Mouse (Mus musculus) midbrain, embryonic 16.5 days (tissue): ENCODE results near the gene March9. TPM values are rescaled to one million over a fixed set of nuclear protein-coding genes. Genes with fewer than 3 reads are reported as not detected.

Experiments
- ATAC-seq: fragments of 200-750 bp; cut with Nextera tagmentation; 2 replicates; pipeline ENCODE4 v1.8.0; 2017; ENCODE audit warnings: moderate TSS enrichment
- H3K27ac ChIP-seq: fragments of 300-500 bp; sonication (generic); 2 replicates; pipeline ENCODE4 v1.5.1; 2014; ENCODE audit warnings: mild to moderate bottlenecking, low read length, mixed read lengths
- H3K27me3 ChIP-seq: fragments of 300-500 bp; sonication (generic); 2 replicates; pipeline ENCODE4 v1.6.1; 2014; ENCODE audit warnings: low read depth, low read length, mixed read lengths; ENCODE audit not compliant: control insufficient read depth, insufficient read depth
- H3K36me3 ChIP-seq: fragments of 300-500 bp; sonication (generic); 2 replicates; pipeline ENCODE4 v1.6.1; 2014; ENCODE audit warnings: mild to moderate bottlenecking, low read length, moderate library complexity, mixed read lengths; ENCODE audit not compliant: control insufficient read depth, insufficient read depth
- H3K4me1 ChIP-seq: fragments of 300-500 bp; sonication (generic); 2 replicates; pipeline ENCODE4 v1.6.1; 2014; ENCODE audit warnings: mild to moderate bottlenecking, low read length, mixed read lengths; ENCODE audit not compliant: control insufficient read depth, insufficient read depth
- H3K4me2 ChIP-seq: fragments of 300-500 bp; sonication (generic); 2 replicates; pipeline ENCODE4 v1.6.1; 2014; ENCODE audit warnings: mild to moderate bottlenecking, low read length, mixed read lengths
- H3K4me3 ChIP-seq: fragments of 300-500 bp; sonication (generic); 2 replicates; pipeline ENCODE4 v1.5.1; 2014; ENCODE audit warnings: low read depth, mild to moderate bottlenecking, low read length, moderate library complexity, mixed read lengths
- H3K9ac ChIP-seq: fragments of 300-500 bp; sonication (generic); 2 replicates; pipeline ENCODE4 v1.6.1; 2014; ENCODE audit warnings: low read depth, low read length, mixed read lengths
- H3K9me3 ChIP-seq: fragments of 300-500 bp; sonication (generic); replicated peaks from 2 replicates; pipeline ENCODE4 v1.6.1; 2014; ENCODE audit warnings: mild to moderate bottlenecking, low read length, mixed read lengths; ENCODE audit not compliant: control insufficient read depth, poor library complexity, severe bottlenecking
- WGBS: fragments of 180-500 bp; shearing (Covaris S2); extraction: QIAGEN DNeasy Blood & Tissue Kit; methylation state at CpG from one replicate; pipeline ENCODE4 v1.1.7; 2014; 5-methylcytosine and 5-hydroxymethylcytosine counted together
- polyA plus RNA-seq: library from polyadenylated mRNA; unstranded; fragments of >200 nt; fragmentation: Nextera tagmentation; extraction: Ambion mirVana; gene quantifications from 2 replicates; pipeline ENCODE4 v1.2.1, GENCODE M21; 2015

Gene March9
- polyA plus RNA-seq, 1 experiment from 2014 or later: 6.3 TPM

GRCm38 (mm10) chr10:127094382-127094802 is 34.4 kb upstream of the March9 start:
- no peak overlapping the region for H3K4me3 ChIP-seq
- no peaks in the 10 kb centered on the region for H3K9me3 ChIP-seq
- H3K4me2 ChIP-seq: no peak overlapping the region
- peaks cover 12% of the 10 kb centered on the region for H3K4me1 ChIP-seq
- H3K9ac ChIP-seq: 0 out of 2 replicates have a peak overlapping the region, but pooled peaks have one; percentile 21
- 43% methylated on average over 7 of the region's 7 CpGs for WGBS
- peaks cover 13% of the 10 kb centered on the region for H3K27me3 ChIP-seq
- H3K36me3 ChIP-seq: peaks cover 42% of the 10 kb centered on the region
- peak overlapping the region; percentile 54 for H3K27ac ChIP-seq
- peak; percentile 4; the same call in 1 of the 2 replicates for ATAC-seq

GRCm38 (mm10) chr10:127092742-127093141 is 32.8 kb upstream of the March9 start:
- Histone ChIP-seq H3K9me3 (no peaks in the 10 kb centered on the region), H3K27ac (no peak overlapping the region), H3K27me3 (peaks cover 24% of the 10 kb centered on the region), H3K4me2 (no peak overlapping the region), H3K36me3 (peaks cover 36% of the 10 kb centered on the region), H3K4me1 (peaks cover 12% of the 10 kb centered on the region), H3K4me3 (no peak overlapping the region), H3K9ac (no peak overlapping the region)
- 49% methylated on average over 4 of the region's 4 CpGs for WGBS
- no peak for ATAC-seq

- Histone ChIP-seq H3K27ac (no peak overlapping the region), H3K9ac (peak overlapping the region; percentile 3; the same call in 1 of the 2 replicates), H3K9me3 (no peaks in the 10 kb centered on the region), H3K36me3 (peaks cover 42% of the 10 kb centered on the region), H3K4me2 (peak overlapping the region; percentile 26), H3K4me1 (peaks cover 12% of the 10 kb centered on the region), H3K4me3 (0 out of 2 replicates have a peak overlapping the region, but pooled peaks have one; percentile 1), H3K27me3 (peaks cover 27% of the 10 kb centered on the region)
- peak; percentile 18 for ATAC-seq
- 14% methylated on average over 47 of the region's 51 CpGs for WGBS
Measured at GRCm38 (mm10) chr10:127091507-127092396, 31.8 kb upstream of the March9 start.

GRCm38 (mm10) chr10:127090560-127091411 is 30.8 kb upstream of the March9 start:
- peak overlapping the region; percentile 26 for H3K4me2 ChIP-seq
- no peak for ATAC-seq
- 13% methylated on average over 57 of the region's 57 CpGs for WGBS
- H3K4me1 ChIP-seq: peaks cover 12% of the 10 kb centered on the region
- H3K9ac ChIP-seq: 0 out of 2 replicates have a peak overlapping the region, but pooled peaks have one; percentile 3
- peaks cover 27% of the 10 kb centered on the region for H3K27me3 ChIP-seq
- no peak overlapping the region for H3K27ac ChIP-seq
- H3K9me3 ChIP-seq: no peaks in the 10 kb centered on the region
- H3K36me3 ChIP-seq: peaks cover 35% of the 10 kb centered on the region
- 0 out of 2 replicates have a peak overlapping the region, but pooled peaks have one; percentile 1 for H3K4me3 ChIP-seq

- 79% methylated on average over 6 of the region's 6 CpGs for WGBS
- Histone ChIP-seq H3K27ac (no peak overlapping the region), H3K4me1 (peaks cover 22% of the 10 kb centered on the region), H3K9me3 (no peaks in the 10 kb centered on the region), H3K4me3 (no peak overlapping the region), H3K36me3 (peaks cover 39% of the 10 kb centered on the region), H3K27me3 (peaks cover 25% of the 10 kb centered on the region), H3K4me2 (no peak overlapping the region), H3K9ac (no peak overlapping the region)
- no peak for ATAC-seq
Measured at GRCm38 (mm10) chr10:127085633-127086032, 25.6 kb upstream of the March9 start.

GRCm38 (mm10) chr10:127085052-127085451 is 25.1 kb upstream of the March9 start:
- H3K27me3 ChIP-seq: peaks cover 22% of the 10 kb centered on the region
- no peak overlapping the region for H3K4me2 ChIP-seq
- H3K9ac ChIP-seq: no peak overlapping the region
- peaks cover 28% of the 10 kb centered on the region for H3K4me1 ChIP-seq
- H3K27ac ChIP-seq: no peak overlapping the region
- no peak overlapping the region for H3K4me3 ChIP-seq
- no peak for ATAC-seq
- WGBS: 85% methylated on average over 9 of the region's 9 CpGs
- H3K36me3 ChIP-seq: peaks cover 39% of the 10 kb centered on the region
- H3K9me3 ChIP-seq: no peaks in the 10 kb centered on the region

DNA sequence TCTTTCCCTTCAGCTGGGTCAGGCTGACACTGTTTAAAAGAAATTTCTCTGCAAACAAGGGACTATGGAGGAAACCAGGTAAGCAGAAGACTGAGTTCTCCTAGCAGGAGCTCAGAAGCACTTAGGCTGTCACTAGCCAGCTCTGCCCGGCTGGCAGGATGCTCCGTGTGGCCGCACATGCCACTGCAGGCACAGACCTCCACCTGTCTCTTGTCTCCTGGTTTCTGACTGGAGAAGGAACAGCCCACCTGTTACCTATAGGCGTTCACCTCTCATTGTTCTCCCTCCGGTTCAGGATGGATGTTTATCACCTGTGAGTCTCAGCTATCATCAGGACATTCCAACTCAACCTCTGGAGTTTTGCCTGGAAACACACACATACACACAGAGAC is 23.9 kb upstream of the March9 start:
- Histone ChIP-seq H3K9me3 (no peaks in the 10 kb centered on the region), H3K27ac (no peak overlapping the region), H3K27me3 (peaks cover 12% of the 10 kb centered on the region), H3K36me3 (peaks cover 33% of the 10 kb centered on the region), H3K4me3 (no peak overlapping the region), H3K4me1 (peaks cover 30% of the 10 kb centered on the region), H3K9ac (no peak overlapping the region), H3K4me2 (no peak overlapping the region)
- WGBS: 60% methylated on average over 5 of the region's 5 CpGs
- no peak for ATAC-seq

DNA sequence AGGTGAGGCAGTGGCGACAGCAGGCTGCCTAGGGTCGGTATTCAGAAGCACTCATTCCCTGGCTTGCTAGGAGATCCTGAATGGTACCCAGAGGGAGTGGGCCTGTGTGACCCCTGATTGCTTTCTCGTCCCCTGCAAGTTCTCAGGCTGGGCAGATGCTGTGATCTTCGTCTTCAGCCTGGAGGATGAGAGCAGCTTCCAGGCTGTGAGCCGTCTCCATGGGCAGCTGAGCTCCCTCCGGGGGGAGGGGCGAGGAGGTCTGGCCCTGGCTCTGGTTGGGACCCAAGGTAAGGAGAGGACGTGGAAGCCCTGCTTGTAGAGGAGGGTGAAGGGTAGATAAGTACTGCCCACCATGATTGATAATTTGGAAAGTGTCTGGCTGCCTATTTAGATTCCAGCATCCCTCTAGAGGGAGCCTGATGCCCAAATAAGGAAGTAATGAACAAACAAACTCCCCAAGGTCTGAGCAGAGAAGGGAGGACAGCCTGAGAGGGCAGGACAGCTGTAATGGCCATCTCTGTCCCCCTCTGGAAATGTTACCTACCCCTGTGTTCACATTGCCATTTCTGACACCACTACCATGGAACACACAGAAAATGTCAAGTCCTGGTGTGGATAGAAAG is 23.4 kb upstream of the March9 start:
- no peak overlapping the region for H3K4me3 ChIP-seq
- peaks cover 31% of the 10 kb centered on the region for H3K4me1 ChIP-seq
- no peak overlapping the region for H3K4me2 ChIP-seq
- no peak overlapping the region for H3K27ac ChIP-seq
- 27% methylated on average over 8 of the region's 8 CpGs for WGBS
- H3K27me3 ChIP-seq: peaks cover 10% of the 10 kb centered on the region
- no peak for ATAC-seq
- H3K36me3 ChIP-seq: peaks cover 32% of the 10 kb centered on the region
- 0 out of 2 replicates have a peak overlapping the region, but pooled peaks have one; percentile 26 for H3K9ac ChIP-seq
- no peaks in the 10 kb centered on the region for H3K9me3 ChIP-seq
